Mouse (Mus musculus) embryo, embryonic 11.5 days (tissue): Measurements from ENCODE around the gene AU022751.
"Not testable (repeated sequence)": the region's sequence is repeated elsewhere in the genome, so short reads cannot be mapped to it uniquely, and the experiment has no call there.

Experiments
- DNase-seq: peaks from one replicate; pipeline ENCODE4 v3.0.0-alpha.2; 2012; ENCODE audit warnings: low read depth, low spot score

The AU022751 gene

DNA sequence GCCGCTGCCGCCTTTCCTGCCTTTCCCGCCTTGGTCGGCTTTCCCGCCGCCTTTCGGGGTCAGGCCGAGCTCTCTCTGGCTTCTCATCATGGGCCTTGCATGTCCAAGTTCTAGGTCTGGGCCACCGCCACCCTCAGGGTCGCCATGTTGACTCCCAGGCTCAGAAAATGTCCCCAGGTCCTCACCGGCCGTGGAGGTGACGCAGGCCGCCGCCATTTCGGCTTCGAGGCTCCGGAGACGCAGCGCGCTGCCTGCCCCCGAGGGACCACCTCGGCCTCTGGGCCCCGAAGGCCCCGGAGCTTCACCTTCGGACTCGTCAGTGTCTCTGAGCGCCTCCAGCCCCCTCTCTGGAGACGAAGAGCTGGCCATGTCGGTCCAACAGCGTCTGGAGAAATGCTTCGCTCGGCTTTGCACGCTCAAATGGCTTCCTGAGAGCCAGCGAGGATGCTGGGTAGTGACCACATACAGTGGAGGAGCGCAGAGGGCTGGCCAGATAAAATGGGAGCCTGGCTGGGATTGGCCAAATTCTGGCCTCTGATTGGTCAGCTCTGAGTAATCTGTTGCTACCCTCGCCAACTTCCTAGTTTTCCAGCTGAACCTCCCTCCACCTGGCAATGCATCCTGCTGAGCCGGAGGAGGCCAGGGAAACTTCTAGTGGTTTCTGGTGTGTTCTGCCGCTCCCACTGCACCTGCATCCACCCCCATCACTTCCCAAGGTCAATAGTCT, at the start of gene AU022751:
Gene AU022751, minus strand, starts transcription at position 466 of the 727 bp plus-strand sequence.
- DNase-seq, result no peak

DNA sequence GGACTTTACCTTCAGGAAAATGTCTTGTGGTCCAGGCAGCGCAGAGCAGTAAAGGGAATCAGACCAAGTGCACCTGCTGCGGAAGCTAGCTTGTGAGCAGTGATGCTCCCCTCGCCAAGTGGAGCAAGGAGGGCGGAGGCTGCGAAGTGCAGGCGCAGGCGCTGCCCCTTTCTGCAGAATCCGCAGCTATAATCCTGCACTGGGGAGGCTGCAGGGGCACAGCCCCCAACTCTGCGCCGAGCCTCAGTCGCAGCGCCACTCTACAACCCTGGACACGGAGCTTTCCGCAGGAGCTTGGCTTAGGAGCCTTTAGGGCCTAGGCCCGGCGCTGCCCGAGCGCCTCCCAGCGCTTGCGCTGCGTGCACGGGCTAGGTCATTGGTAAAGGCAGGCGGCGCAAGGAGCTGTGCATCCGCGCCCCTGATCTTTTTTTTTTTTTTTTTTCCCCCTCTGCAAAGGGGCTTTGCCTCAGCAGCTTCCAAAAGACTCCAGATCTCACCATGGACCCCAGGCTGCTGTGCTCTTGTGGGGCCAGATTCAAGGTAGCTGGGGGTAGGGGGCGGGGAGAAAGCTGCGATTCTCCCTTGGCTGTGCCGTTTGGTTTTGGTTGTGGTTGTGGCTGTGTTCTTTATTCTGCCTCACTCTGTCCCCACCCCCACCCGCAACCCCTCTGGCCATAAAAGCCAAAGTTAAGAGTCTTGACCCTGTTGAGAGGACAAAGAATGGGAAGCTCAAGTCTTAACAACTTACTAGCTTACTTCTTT, 9.0 kb upstream of the AU022751 start:
- DNase-seq, result peak; percentile 20

DNA sequence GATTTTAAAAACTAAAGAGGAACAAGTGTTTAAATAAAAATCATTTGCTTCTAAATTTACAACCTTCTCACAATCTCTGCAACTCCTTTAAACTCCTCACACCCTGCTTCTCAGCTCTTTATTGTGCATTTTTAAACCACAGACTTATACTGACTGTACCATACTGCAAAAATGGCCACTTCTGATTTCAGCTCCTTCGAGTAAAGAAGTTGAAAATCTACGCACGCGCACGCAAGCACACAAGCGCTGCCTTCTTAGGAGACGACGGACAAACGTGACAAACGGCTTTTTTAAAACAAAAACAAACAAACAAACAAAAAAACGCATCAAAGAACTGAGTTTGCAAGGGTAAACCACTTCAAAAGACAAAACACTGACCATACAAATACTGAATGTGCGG, 8.3 kb upstream of the AU022751 start:
- DNase-seq, result no peak

DNA sequence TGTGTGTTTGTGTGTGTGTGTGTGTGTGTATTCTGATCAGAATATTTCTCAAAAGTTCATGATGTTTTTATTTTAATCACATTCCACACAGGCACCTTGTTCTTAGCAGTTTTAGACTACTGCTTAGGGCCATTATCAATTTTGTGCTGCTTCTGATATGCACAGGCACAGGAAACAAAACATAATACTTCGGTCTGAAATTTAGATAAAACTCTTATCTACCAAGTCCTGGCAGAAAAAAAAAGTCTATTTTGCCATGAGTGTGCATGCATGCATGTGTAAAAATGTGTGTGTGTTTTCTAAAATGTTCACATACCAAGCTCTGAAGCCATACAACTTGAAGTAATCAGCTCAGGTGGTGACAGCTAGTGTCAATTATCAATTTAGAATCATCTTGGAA, 21.7 kb downstream of the AU022751 start:
- no peak for DNase-seq

DNA sequence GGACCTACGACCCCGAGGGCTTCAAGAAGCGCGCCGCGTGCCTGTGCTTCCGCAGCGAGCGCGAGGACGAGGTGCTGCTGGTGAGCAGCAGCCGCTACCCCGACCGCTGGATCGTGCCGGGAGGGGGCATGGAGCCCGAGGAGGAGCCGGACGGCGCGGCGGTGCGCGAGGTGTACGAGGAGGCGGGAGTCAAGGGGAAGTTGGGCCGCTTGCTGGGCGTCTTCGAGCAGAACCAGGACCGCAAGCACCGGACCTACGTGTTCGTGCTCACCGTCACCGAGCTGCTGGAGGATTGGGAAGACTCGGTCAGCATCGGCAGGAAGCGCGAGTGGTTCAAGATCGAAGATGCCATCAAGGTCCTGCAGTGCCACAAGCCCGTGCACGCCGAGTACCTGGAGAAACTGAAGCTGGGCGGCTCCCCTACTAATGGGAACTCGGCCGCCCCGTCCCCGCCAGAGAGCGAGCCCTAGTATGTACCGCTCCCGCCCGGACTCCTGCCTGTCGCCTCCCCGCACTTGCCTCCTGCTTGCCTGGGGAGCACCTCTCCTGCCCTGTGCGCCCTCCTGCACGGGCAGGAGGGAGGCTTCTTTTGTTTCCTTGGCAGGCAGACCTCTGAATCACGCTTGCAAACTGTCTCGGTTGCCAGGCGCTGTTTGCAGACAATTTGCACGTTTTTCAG, 35.1 kb downstream of the AU022751 start:
- not testable (repeated sequence) for DNase-seq

DNA sequence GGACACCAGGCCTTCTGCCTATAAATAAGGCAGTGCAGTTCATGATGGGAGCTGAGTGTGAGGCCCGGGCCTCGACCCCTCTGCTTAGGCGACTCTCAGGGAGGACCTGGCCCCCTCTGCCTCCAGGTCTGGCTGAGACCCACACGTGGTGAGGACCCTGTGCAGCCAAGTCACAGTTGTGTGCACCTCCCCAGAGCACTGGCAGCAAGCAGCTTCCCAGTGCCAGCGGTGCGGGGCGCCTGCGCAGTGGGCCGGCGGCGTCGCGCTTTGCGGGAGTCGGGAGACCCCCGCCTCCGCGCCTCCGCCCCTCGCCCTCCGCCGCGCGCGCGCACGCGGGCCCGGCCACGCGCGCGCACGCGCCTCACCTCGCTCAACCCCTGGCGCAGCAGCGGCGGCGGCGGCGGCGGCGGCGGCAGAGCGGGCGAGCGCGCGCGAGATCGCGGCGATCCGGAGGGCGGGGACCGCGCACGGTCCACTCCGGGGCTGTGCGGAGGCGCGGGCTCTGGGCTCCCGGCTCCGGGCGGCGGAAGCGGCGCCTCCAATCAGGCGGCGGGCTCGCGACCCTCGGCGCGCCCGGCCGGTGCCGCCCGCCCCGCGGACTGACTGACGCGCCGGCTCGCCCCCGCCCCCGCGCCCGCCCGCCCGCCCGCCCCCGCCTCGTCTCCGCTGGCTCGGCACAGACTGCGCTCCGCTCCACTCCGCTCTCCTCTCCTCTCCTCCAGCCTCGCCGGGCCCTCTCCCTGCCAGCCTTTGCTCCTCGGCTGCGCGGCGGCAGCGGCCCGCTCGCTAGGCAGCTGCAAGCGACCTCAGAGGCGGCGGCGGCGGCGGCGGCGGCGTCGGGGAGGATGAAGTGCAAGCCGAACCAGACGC, 35.9 kb downstream of the AU022751 start, which contains the start of gene Nudt11:
Gene Nudt11, plus strand, starts transcription at position 388 of the 870 bp plus-strand sequence.
- DNase-seq, result not testable (repeated sequence)
